ENCODE assay signal across 13 mouse cellular contexts in genomic region chr1:184076756-184077155, GRCm38 (mm10). TPM values are rescaled to one million over a fixed set of nuclear protein-coding genes. Genes with fewer than 3 reads are reported as not detected.
DNase-seq lines count a peak whose midpoint lies in the region; ATAC-seq and TF ChIP-seq lines count a peak whose summit lies in the region.
"Had no signal": no experiment of that assay in that cellular context is flagged by ENCODE, and none has a peak within 500 bp of the region (broad histone marks: within the 10 kb centered on the region; RNA-seq: fewer than 3 reads in every experiment).

No protein-coding gene starts in this region.

- no peak for TF ChIP-seq CTCF in heart, postnatal 0 days (IDR thresholded peaks at IDR 0.05; ENCODE audit: low read depth)
- TF ChIP-seq CTCF in embryonic fibroblast, embryonic 13.5 days (IDR thresholded peaks at IDR 0.05; ENCODE audit: borderline replicate concordance, insufficient read depth, low read length): no peak

- DNase-seq in heart, postnatal 0 days (ENCODE audit: low spot score): peak; percentile 4
- no peak for DNase-seq in heart, postnatal 4 days
- DNase-seq in ovary, adult 18-20 months (ENCODE audit: low spot score): peak; percentile 20
- no peak for DNase-seq in ovary, postnatal 14 days (ENCODE audit: low spot score)
- DNase-seq in left cerebral cortex, postnatal 25 days (ENCODE audit: low spot score in 2 of 2): no peak
- no peak for DNase-seq in cerebellum, postnatal 36 days
- DNase-seq: liver, postnatal 0 days; right cerebral cortex, postnatal 4 days; thymus, adult 2 months had no signal

- intact Hi-C loops in left cerebral cortex, postnatal 25 days (cut with DNase I): no loop called here

- H3K27ac ChIP-seq in heart, postnatal 0 days (ENCODE audit: low read depth): no peak overlapping the region
- peak overlapping the region; percentile 88 for H3K27ac ChIP-seq in embryonic fibroblast, embryonic 13.5 days (ENCODE audit: insufficient read depth, low read length)
- H3K27ac ChIP-seq: midbrain, embryonic 15.5 days; neural tube, embryonic 15.5 days had no signal

- H3K9ac ChIP-seq in heart, postnatal 0 days (replicated peaks; ENCODE audit: low read depth, low read length): no peak overlapping the region
- H3K9ac ChIP-seq: forebrain, postnatal 0 days; liver, postnatal 0 days; midbrain, embryonic 15.5 days; neural tube, embryonic 15.5 days had no signal

- no peak for TF ChIP-seq POLR2A in embryonic fibroblast, embryonic 13.5 days (IDR thresholded peaks at IDR 0.05; ENCODE audit: low read depth, low read length)

- WGBS in heart, postnatal 0 days: 27% methylated on average over 2 of the region's 2 CpGs

- H3K4me3 ChIP-seq in heart, postnatal 0 days (ENCODE audit: low read depth, low read length): no peak overlapping the region
- no peak overlapping the region for H3K4me3 ChIP-seq in embryonic fibroblast, embryonic 13.5 days (ENCODE audit: insufficient read depth, low read length)
- H3K4me3 ChIP-seq: midbrain, embryonic 15.5 days; neural tube, embryonic 15.5 days had no signal

- no peaks in the 10 kb centered on the region for H3K27me3 ChIP-seq in heart, postnatal 0 days (ENCODE audit: control insufficient read depth, insufficient read depth, low read length)
- H3K27me3 ChIP-seq: midbrain, embryonic 15.5 days; neural tube, embryonic 15.5 days had no signal

- H3K9me3 ChIP-seq in heart, postnatal 0 days (replicated peaks; ENCODE audit: control insufficient read depth, low read length): no peaks in the 10 kb centered on the region
- H3K9me3 ChIP-seq: midbrain, embryonic 15.5 days; neural tube, embryonic 15.5 days had no signal

- 0 out of 2 replicates have a peak, but pooled peaks cover 3% of the 10 kb centered on the region for H3K4me1 ChIP-seq in heart, postnatal 0 days (ENCODE audit: control insufficient read depth, insufficient read depth)
- peaks cover 20% of the 10 kb centered on the region for H3K4me1 ChIP-seq in embryonic fibroblast, embryonic 13.5 days (ENCODE audit: control insufficient read depth, insufficient read depth, low read length)
- H3K4me1 ChIP-seq: midbrain, embryonic 15.5 days; neural tube, embryonic 15.5 days had no signal

- no peak overlapping the region for H3K4me2 ChIP-seq in heart, postnatal 0 days (ENCODE audit: low read depth, low read length)
- H3K4me2 ChIP-seq: midbrain, embryonic 15.5 days; neural tube, embryonic 15.5 days had no signal

- no peak for ATAC-seq in heart, postnatal 0 days (ENCODE audit: insufficient read depth, low read depth)
- ATAC-seq: forebrain, postnatal 0 days; liver, postnatal 0 days; midbrain, embryonic 15.5 days had no signal

- H3K36me3 ChIP-seq in heart, postnatal 0 days (replicated peaks; ENCODE audit: control insufficient read depth, insufficient read depth, low read length): peaks cover 21% of the 10 kb centered on the region
- H3K36me3 ChIP-seq: midbrain, embryonic 15.5 days had no signal

- no peak for TF ChIP-seq EP300 in heart, postnatal 0 days (IDR thresholded peaks at IDR 0.05; ENCODE audit: low read depth)

RNA-seq across cellular contexts. Expression of gene 1700056E22Rik, which starts 42.7 kb away (rescaled TPM):
- not detected in 2 replicates for total RNA-seq in heart, postnatal 0 days (2014; rRNA removed; ENCODE audit: low replicate concordance)
- polyA plus RNA-seq in heart, postnatal 0 days (2015; fragmentation: Nextera tagmentation; extraction: Ambion mirVana): 2.2 and 3.0 TPM in 2 replicates
- total RNA-seq in heart, postnatal 4 days (2021): 1 to 10 TPM; 1.8 to 2.6 TPM
- polyA plus RNA-seq in embryonic fibroblast, embryonic 13.5 days (2011; ENCODE audit: insufficient read length, low read depth, missing spikeins): 0.54 and 0.68 TPM in 2 replicates
- under 1 TPM in 1 of 2 experiments, not detected in 1; 0.50 TPM for total RNA-seq in left cerebral cortex, postnatal 25 days (2021)
- total RNA-seq: forebrain, postnatal 0 days had no signal

Comparison
In these comparisons a context has a peak if more than half of its experiments do, and no peak if none do; other contexts are left out.
1. DNase-seq: peak in heart, postnatal 0 days (single experiment) and ovary, adult 18-20 months (single experiment); none in heart, postnatal 4 days (single experiment), ovary, postnatal 14 days (single experiment), left cerebral cortex, postnatal 25 days (0 of 2) and cerebellum, postnatal 36 days (0 of 2).